Comparison of ENCODE assay signal across 9 mouse cellular contexts in the genomic region with DNA sequence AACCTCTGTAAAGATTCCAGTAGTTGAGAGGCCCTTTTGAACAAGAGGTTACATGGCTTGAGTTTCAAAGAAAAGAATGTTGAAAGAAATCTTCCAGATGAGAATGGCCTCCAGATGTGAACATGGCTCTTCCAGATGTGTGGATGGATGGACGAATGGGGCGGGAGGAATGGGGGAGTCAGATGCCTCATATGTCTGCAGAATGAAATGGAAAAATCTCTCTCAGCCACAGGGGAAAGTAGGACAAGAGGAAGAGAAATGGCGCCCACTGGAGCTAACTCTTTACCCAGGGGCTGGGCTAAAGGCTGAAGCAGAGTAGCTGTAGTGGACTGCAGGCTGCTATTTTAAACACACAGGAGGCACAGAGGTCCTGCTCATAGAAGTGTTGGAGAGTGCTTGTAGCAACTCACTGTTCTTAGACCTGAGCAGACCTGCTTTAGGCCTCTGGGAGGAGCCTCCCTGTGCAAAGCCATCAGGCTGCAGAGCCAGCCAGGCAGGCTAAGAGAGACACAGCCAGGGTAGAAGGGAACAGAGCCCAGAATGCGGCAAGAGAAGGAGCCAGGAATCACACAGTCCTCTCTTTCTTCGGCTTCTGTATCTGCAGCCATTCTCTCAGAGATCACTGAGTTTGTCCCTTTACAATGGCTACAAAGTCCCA. TPM values are rescaled to one million over a fixed set of nuclear protein-coding genes. Genes with fewer than 3 reads are reported as not detected.
DNase-seq lines count a peak whose midpoint lies in the region; ATAC-seq and TF ChIP-seq lines count a peak whose summit lies in the region.
"Had no signal": no experiment of that assay in that cellular context is flagged by ENCODE, and none has a peak within 500 bp of the region (broad histone marks: within the 10 kb centered on the region; RNA-seq: fewer than 3 reads in every experiment).

No protein-coding gene starts in this region.

- H3K4me2 ChIP-seq in midbrain, postnatal 0 days (ENCODE audit: low read depth, low read length, poor library complexity, severe bottlenecking): no peak overlapping the region
- H3K4me2 ChIP-seq in midbrain, embryonic 11.5 days: no peak overlapping the region
- H3K4me2 ChIP-seq in kidney, embryonic 15.5 days: no peak overlapping the region
- no peak overlapping the region for H3K4me2 ChIP-seq in stomach, embryonic 14.5 days (replicated peaks; ENCODE audit: low read depth, low read length)

- H3K4me3 ChIP-seq in midbrain, postnatal 0 days (ENCODE audit: low read depth, low read length): no peak overlapping the region
- no peak overlapping the region for H3K4me3 ChIP-seq in midbrain, embryonic 11.5 days (ENCODE audit: low read depth, low read length)
- H3K4me3 ChIP-seq in heart, adult 2 months: no peak overlapping the region
- H3K4me3 ChIP-seq in kidney, embryonic 15.5 days (replicated peaks): no peak overlapping the region
- no peak overlapping the region for H3K4me3 ChIP-seq in stomach, embryonic 14.5 days (ENCODE audit: low read depth, low read length)

- TF ChIP-seq POLR2A in heart, adult 2 months (IDR thresholded peaks at IDR 0.05; ENCODE audit: insufficient read depth, low read depth, low read length): no peak

- 0 out of 2 replicates have a peak overlapping the region, but pooled peaks have one; percentile 38 for H3K27ac ChIP-seq in midbrain, postnatal 0 days (ENCODE audit: low read depth, low read length)
- H3K27ac ChIP-seq in midbrain, embryonic 11.5 days (ENCODE audit: low read depth, low read length): no peak overlapping the region
- peak overlapping the region; percentile 55; the same call in 1 of the 2 replicates for H3K27ac ChIP-seq in heart, adult 2 months
- H3K27ac ChIP-seq in kidney, embryonic 15.5 days: peak overlapping the region; percentile 83
- peak overlapping the region; percentile 64; the same call in 1 of the 2 replicates for H3K27ac ChIP-seq in stomach, embryonic 14.5 days (ENCODE audit: low read length)
- H3K27ac ChIP-seq: liver, embryonic 14.5 days had no signal

- no peaks in the 10 kb centered on the region for H3K9me3 ChIP-seq in midbrain, postnatal 0 days (ENCODE audit: low read length)
- H3K9me3 ChIP-seq in midbrain, embryonic 11.5 days (ENCODE audit: control insufficient read depth, low read length): no peaks in the 10 kb centered on the region
- no peaks in the 10 kb centered on the region for H3K9me3 ChIP-seq in kidney, embryonic 15.5 days (replicated peaks)
- no peaks in the 10 kb centered on the region for H3K9me3 ChIP-seq in stomach, embryonic 14.5 days (ENCODE audit: control insufficient read depth, low read depth, low read length)

- ATAC-seq in midbrain, postnatal 0 days (ENCODE audit: low FRiP score): no peak
- ATAC-seq in midbrain, embryonic 11.5 days (ENCODE audit: low FRiP score): no peak
- no peak for ATAC-seq in kidney, embryonic 15.5 days (replicated peaks; ENCODE audit: low FRiP score)
- peak; percentile 51; the same call in 1 of the 2 replicates for ATAC-seq in stomach, embryonic 14.5 days (ENCODE audit: insufficient number of reproducible peaks, insufficient read depth, low FRiP score, low read depth)
- ATAC-seq in megakaryocyte-erythroid progenitor cell, adult 5-6 weeks (replicated peaks; ENCODE audit: low FRiP score, low TSS enrichment, poor library complexity, severe bottlenecking): no peak

- H3K27me3 ChIP-seq in midbrain, postnatal 0 days (ENCODE audit: insufficient read depth, low read length): no peaks in the 10 kb centered on the region
- no peaks in the 10 kb centered on the region for H3K27me3 ChIP-seq in midbrain, embryonic 11.5 days (ENCODE audit: control insufficient read depth, insufficient read depth, low read length)
- H3K27me3 ChIP-seq in heart, adult 2 months (ENCODE audit: control insufficient read depth, insufficient read depth, low read length): no peaks in the 10 kb centered on the region; the same call in 1 of the 2 replicates
- H3K27me3 ChIP-seq in kidney, embryonic 15.5 days: no peaks in the 10 kb centered on the region
- no peaks in the 10 kb centered on the region for H3K27me3 ChIP-seq in stomach, embryonic 14.5 days (ENCODE audit: control insufficient read depth, insufficient read depth, low read length)

- no peaks in the 10 kb centered on the region for H3K36me3 ChIP-seq in midbrain, postnatal 0 days (ENCODE audit: insufficient read depth, low read length)
- no peaks in the 10 kb centered on the region for H3K36me3 ChIP-seq in midbrain, embryonic 11.5 days (ENCODE audit: control insufficient read depth, insufficient read depth, low read length)
- no peaks in the 10 kb centered on the region for H3K36me3 ChIP-seq in heart, adult 2 months (ENCODE audit: control insufficient read depth, insufficient read depth, low read length)
- no peaks in the 10 kb centered on the region for H3K36me3 ChIP-seq in kidney, embryonic 15.5 days
- H3K36me3 ChIP-seq in stomach, embryonic 14.5 days (ENCODE audit: control insufficient read depth, insufficient read depth, low read length): no peaks in the 10 kb centered on the region

- peak; percentile 48 for DNase-seq in midbrain, postnatal 0 days (ENCODE audit: low spot score)
- no peak for DNase-seq in midbrain, embryonic 11.5 days (ENCODE audit: low spot score, missing footprints)
- DNase-seq in heart, adult 2 months: peak; percentile 45 to 56
- DNase-seq in adrenal gland, postnatal 36 days: no peak
- DNase-seq in spleen, postnatal 4 days (ENCODE audit: low spot score in 2 of 2): no peak

- 83% methylated on average over 5 of the region's 5 CpGs for WGBS in midbrain, postnatal 0 days
- 81% methylated on average over 5 of the region's 5 CpGs for WGBS in midbrain, embryonic 11.5 days
- 60% methylated on average over 5 of the region's 5 CpGs for WGBS in heart, adult 2 months
- 59% methylated on average over 5 of the region's 5 CpGs for WGBS in kidney, embryonic 15.5 days
- 64% methylated on average over 5 of the region's 5 CpGs for WGBS in stomach, embryonic 14.5 days

- peaks cover 7% of the 10 kb centered on the region for H3K4me1 ChIP-seq in midbrain, postnatal 0 days (ENCODE audit: insufficient read depth, low read length)
- H3K4me1 ChIP-seq in midbrain, embryonic 11.5 days (ENCODE audit: control insufficient read depth, insufficient read depth, low read length): peaks cover 12% of the 10 kb centered on the region
- peaks cover 2% of the 10 kb centered on the region for H3K4me1 ChIP-seq in heart, adult 2 months (ENCODE audit: control insufficient read depth, insufficient read depth, low read length)
- peaks cover 25% of the 10 kb centered on the region for H3K4me1 ChIP-seq in kidney, embryonic 15.5 days
- H3K4me1 ChIP-seq in stomach, embryonic 14.5 days (ENCODE audit: control insufficient read depth, insufficient read depth, low read length): peaks cover 10% of the 10 kb centered on the region; the same call in 1 of the 2 replicates

- TF ChIP-seq CTCF in midbrain, postnatal 0 days (IDR thresholded peaks at IDR 0.05): 0 out of 2 replicates have a peak, but pooled peaks have one; percentile 6
- TF ChIP-seq CTCF in heart, adult 2 months (IDR thresholded peaks at IDR 0.05): no peak

- no peak overlapping the region for H3K9ac ChIP-seq in midbrain, postnatal 0 days (replicated peaks; ENCODE audit: low read length, poor library complexity, severe bottlenecking)
- no peak overlapping the region for H3K9ac ChIP-seq in midbrain, embryonic 11.5 days (ENCODE audit: low read length)
- H3K9ac ChIP-seq in heart, adult 2 months (ENCODE audit: low read depth, low read length): no peak overlapping the region
- H3K9ac ChIP-seq in kidney, embryonic 15.5 days: no peak overlapping the region
- H3K9ac ChIP-seq in stomach, embryonic 14.5 days (replicated peaks; ENCODE audit: low read depth, low read length): no peak overlapping the region
- H3K9ac ChIP-seq: liver, embryonic 14.5 days had no signal

- intact Hi-C loops in heart, adult 2 months (cut with DNase I): no loop called here

- H3K79me2 ChIP-seq in heart, adult 2 months (replicated peaks; ENCODE audit: control insufficient read depth, insufficient read depth, low read length): no peaks in the 10 kb centered on the region

- 0 out of 2 replicates have a peak, but pooled peaks have one; percentile 12 for TF ChIP-seq EP300 in heart, adult 2 months (IDR thresholded peaks at IDR 0.05; ENCODE audit: insufficient read depth, low read depth, low read length)

RNA-seq across cellular contexts. Expression of gene Pbp2, which starts 23.9 kb away (rescaled TPM):
- not detected in 2 replicates for total RNA-seq in midbrain, postnatal 0 days (2014; rRNA removed)
- polyA plus RNA-seq in midbrain, postnatal 0 days (2015; fragmentation: Nextera tagmentation; extraction: Ambion mirVana): not detected in 2 replicates
- not detected in 2 replicates for polyA plus RNA-seq in midbrain, embryonic 11.5 days (2014; fragmentation: Nextera tagmentation; extraction: Ambion mirVana)
- total RNA-seq in heart, adult 2 months (2021): not detected
- polyA plus RNA-seq in heart, adult 2 months (2012; rRNA removed): 0.12 TPM in 1 of 2 replicates, not detected in the other
- polyA plus RNA-seq in kidney, embryonic 15.5 days (2015; fragmentation: Nextera tagmentation; extraction: Ambion mirVana): 0.16 and 0.17 TPM in 2 replicates
- not detected in 2 replicates for polyA plus RNA-seq in stomach, embryonic 14.5 days (2014; fragmentation: Nextera tagmentation; extraction: Ambion mirVana)
- not detected for total RNA-seq in adrenal gland, postnatal 36 days (2021)
- not detected in 2 replicates for total RNA-seq in megakaryocyte-erythroid progenitor cell, adult 5-6 weeks (2014; fragmentation: Nextera tagmentation)
- total RNA-seq in megakaryocyte-erythroid progenitor cell, adult 5-6 weeks (2017): not detected in 2 replicates
- polyA plus RNA-seq: liver, embryonic 14.5 days had no signal

RNA-seq across cellular contexts. Expression of gene Emp1, which starts 28.2 kb away (rescaled TPM):
- total RNA-seq in midbrain, postnatal 0 days (2014; rRNA removed): 26.9 and 42.1 TPM in 2 replicates
- 5.6 and 5.7 TPM in 2 replicates for polyA plus RNA-seq in midbrain, postnatal 0 days (2015; fragmentation: Nextera tagmentation; extraction: Ambion mirVana)
- polyA plus RNA-seq in midbrain, embryonic 11.5 days (2014; fragmentation: Nextera tagmentation; extraction: Ambion mirVana): 5.9 and 6.4 TPM in 2 replicates
- 10 to 100 TPM; 33.5 to 49.0 TPM for total RNA-seq in heart, adult 2 months (2021)
- polyA plus RNA-seq in heart, adult 2 months (2012; rRNA removed): 52.4 and 125 TPM in 2 replicates
- 54.3 and 60.3 TPM in 2 replicates for polyA plus RNA-seq in kidney, embryonic 15.5 days (2015; fragmentation: Nextera tagmentation; extraction: Ambion mirVana)
- 28.8 and 32.1 TPM in 2 replicates for polyA plus RNA-seq in stomach, embryonic 14.5 days (2014; fragmentation: Nextera tagmentation; extraction: Ambion mirVana)
- total RNA-seq in adrenal gland, postnatal 36 days (2021): 10 to 100 TPM; 25.9 to 46.9 TPM
- 1.1 and 2.0 TPM in 2 replicates for total RNA-seq in megakaryocyte-erythroid progenitor cell, adult 5-6 weeks (2014; fragmentation: Nextera tagmentation)
- 0.66 TPM in 1 of 2 replicates, not detected in the other for total RNA-seq in megakaryocyte-erythroid progenitor cell, adult 5-6 weeks (2017)

Comparison
In these comparisons a context has a peak if more than half of its experiments do, and no peak if none do; other contexts are left out.
1. DNase-seq: peak in midbrain, postnatal 0 days (single experiment) and heart, adult 2 months (2 of 2); none in midbrain, embryonic 11.5 days (single experiment), adrenal gland, postnatal 36 days (0 of 2) and spleen, postnatal 4 days (0 of 2).